Mouse (Mus musculus) lung, adult 2 months (tissue): ENCODE results near the gene Atg2a. TPM values are rescaled to one million over a fixed set of nuclear protein-coding genes. Genes with fewer than 3 reads are reported as not detected.

Experiments
- DNase-seq: peaks from one replicate; pipeline ENCODE4 v3.0.0; 2022
- H3K4me1 ChIP-seq: fragments of 200-500 bp; 2 replicates; pipeline ENCODE4 v1.6.1; 2011; ENCODE audit warnings: low read length; ENCODE audit not compliant: control insufficient read depth, insufficient read depth
- H3K4me3 ChIP-seq: fragments of 200-500 bp; replicated peaks from 2 replicates; pipeline ENCODE3; 2011; ENCODE audit warnings: low read depth, mild to moderate bottlenecking, control low read depth, low read length; ENCODE audit errors: extremely low read depth
- CTCF ChIP-seq: fragments of 200-500 bp; IDR thresholded peaks from 2 replicates; pipeline ENCODE4 v1.5.1; 2011; ENCODE audit warnings: mild to moderate bottlenecking, low read length, control low read depth; ENCODE audit not compliant: insufficient read depth
- POLR2A ChIP-seq: fragments of 200-500 bp; IDR thresholded peaks from 2 replicates; pipeline ENCODE4 v1.6.1; 2011; ENCODE audit warnings: low read depth, mild to moderate bottlenecking, control low read depth, low read length, borderline replicate concordance; ENCODE audit errors: extremely low read depth
- WGBS: fragments of 180-500 bp; shearing (Covaris S2); methylation state at CpG from one replicate; pipeline ENCODE4 v1.1.7; 2018; 5-methylcytosine and 5-hydroxymethylcytosine counted together
- polyA plus RNA-seq: library from polyadenylated mRNA; depleted of rRNA; stranded (reverse); fragments of >200 nt; gene quantifications from 2 replicates; pipeline ENCODE4 v1.2.3, GENCODE M21; 2012

Gene Atg2a
- polyA plus RNA-seq, 1 experiment = 37.0 TPM

DNA sequence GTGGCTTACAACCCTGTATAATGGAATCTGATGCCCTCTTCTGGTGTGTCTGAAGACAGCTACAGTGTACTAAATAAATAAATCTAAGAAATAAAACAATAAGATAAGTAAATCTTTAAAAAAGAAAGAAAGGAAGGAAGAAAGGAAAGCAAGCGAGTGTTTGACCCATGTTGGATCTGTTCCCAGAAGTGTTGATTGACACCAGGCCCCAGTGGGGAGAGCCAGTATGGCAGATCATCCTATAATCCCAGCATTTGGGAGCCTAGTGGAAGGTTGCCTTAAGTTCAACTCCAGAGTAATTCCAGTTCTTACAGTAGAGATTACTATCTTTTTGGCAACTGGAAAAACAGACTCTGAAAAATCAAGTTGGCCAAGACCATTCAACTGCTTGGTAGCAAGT, 4.3 kb downstream of the Atg2a start:
- 48% methylated on average over 1 of the region's 1 CpGs for whole genome bisulfite sequencing
- no peak for DNase-seq
- H3K4me3 ChIP-seq = no peak overlapping the region
- TF ChIP-seq POLR2A = no peak
- no peak for TF ChIP-seq CTCF
- peaks cover 3% of the 10 kb centered on the region; the same call in 1 of the 2 replicates for H3K4me1 ChIP-seq

DNA sequence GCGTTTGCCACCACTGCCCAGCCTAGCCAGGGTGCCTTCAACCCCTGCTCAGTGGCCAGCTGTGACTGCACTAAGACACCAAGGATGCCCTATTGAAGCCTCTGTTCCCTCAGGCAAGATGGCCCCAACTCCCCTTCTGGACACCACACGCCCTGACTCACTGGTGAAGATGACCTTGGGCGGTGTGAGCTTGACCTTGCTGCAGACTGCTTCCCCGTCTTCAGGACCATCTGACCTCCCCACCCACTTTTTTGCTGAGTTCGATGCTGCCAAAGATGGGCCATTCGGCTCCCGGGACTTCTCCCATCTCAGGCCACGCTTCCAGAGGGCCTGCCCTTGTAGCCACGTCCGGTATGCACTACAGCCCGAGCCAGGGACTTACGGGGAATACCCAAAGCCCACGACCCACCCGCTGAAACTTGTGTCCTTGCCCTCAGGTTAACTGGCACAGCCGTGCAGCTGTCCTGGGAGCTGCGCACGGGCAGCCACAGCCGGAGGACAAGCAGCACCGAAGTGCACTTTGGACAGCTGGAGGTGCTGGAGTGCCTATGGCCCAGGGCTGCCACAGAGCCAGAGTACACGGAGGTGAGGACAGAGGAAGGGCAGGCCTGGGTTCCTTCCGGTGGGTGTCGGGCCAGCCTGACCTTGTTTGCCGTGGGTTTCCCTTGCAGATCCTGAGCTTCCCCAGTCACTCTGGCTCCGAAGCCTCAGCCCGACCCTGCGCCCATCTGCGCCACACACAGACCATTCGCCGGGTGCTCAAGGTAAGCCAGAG, 6.2 kb downstream of the Atg2a start:
- no peak for DNase-seq
- Histone ChIP-seq H3K4me3 (no peak overlapping the region), H3K4me1 (no peaks in the 10 kb centered on the region)
- WGBS = 92% methylated on average over 29 of the region's 29 CpGs
- TF ChIP-seq CTCF (no peak), POLR2A (no peak)

DNA sequence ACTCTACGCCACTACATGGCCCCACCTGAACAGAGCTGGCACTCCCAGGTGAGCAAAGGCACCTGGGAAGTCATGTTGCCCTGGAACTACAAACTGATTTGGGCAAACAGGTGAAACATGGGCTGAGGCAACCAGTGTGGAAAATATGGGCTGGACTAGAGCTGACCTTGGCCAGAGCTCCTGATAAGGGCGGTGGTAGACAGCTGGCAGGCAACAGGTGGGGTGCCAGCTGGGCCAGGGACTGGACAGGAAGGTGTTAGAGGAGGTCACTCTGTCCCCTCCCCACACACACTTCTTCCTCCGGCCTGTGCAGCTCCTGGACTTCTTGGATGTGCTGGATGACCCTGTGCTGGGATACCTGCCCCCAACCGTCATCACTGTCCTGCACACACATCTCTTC, 11.6 kb downstream of the Atg2a start:
- TF ChIP-seq POLR2A = no peak
- TF ChIP-seq CTCF = no peak
- H3K4me1 ChIP-seq = no peaks in the 10 kb centered on the region
- 86% methylated on average over 4 of the region's 4 CpGs for WGBS
- no peak for DNase-seq
- no peak overlapping the region for H3K4me3 ChIP-seq

DNA sequence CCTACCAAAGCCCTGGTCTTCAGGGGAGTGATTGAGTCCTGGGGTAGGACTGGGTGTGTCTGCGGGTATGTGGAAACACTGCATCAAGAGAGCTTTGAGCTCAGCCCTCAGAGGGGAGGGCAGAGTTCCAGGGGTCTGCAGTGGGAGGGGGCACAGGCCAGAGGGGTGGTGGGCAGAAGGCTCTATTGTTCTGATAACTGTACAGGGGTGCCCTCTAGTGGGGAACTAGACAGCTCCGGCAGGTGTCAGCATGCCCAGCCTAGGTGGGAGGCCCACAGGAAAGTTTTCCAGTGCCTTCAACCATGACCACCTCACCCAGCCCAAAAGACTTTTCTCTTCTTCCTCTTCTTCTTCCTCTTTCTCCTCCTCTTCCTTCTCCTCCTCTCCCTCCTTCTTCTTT, 19.0 kb downstream of the Atg2a start:
- no peak for TF ChIP-seq POLR2A
- TF ChIP-seq CTCF = peak; percentile 41; the same call in 1 of the 2 replicates
- DNase-seq = no peak
- WGBS = 65% methylated on average over 2 of the region's 2 CpGs

DNA sequence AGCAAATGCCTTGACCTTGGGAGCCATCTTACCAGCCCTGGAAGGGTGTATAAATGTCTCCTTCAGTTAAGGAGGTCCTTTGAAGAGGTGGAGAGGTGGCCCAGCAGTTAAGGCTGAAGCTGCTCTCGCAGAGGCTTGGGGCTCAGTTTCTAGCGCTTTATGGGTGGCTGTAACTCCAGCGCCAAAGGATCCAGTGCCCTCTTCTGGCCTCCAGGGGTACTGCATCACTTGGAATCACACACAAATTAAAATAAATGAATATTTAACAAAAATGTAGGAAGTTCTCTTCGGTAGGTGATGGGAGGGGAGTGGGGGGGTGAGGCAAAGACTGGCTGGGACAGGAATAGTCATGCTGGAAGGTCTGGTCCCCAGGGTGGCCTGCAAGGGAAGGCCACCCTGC, 19.5 kb downstream of the Atg2a start:
- 84% methylated on average over 4 of the region's 4 CpGs for WGBS
- TF ChIP-seq POLR2A (no peak), CTCF (0 out of 2 replicates have a peak, but pooled peaks have one; percentile 21)
- Histone ChIP-seq H3K4me1 (no peaks in the 10 kb centered on the region), H3K4me3 (no peak overlapping the region)
- no peak for DNase-seq

More for the DNA sequence above, 19.0 kb downstream of the Atg2a start:
- Histone ChIP-seq H3K4me3 (no peak overlapping the region), H3K4me1 (no peaks in the 10 kb centered on the region)

DNA sequence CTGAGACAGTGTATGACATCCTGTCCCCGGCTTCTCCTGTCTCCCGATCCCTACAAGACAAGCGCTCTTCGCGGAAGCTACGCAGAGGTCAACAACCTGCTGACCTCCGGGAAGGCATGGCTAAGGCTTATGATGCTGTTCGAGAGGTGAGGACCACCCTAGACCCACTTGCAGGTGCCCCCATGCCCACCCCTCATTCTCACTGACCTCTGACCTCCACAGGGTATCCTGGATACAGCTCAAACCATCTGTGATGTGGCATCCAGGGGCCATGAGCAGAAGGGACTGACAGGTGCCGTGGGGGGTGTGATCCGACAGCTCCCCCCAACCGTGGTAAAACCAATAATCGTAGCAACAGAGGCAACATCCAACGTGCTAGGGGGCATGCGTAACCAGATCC, 19.9 kb downstream of the Atg2a start:
- 93% methylated on average over 14 of the region's 14 CpGs for WGBS
- no peaks in the 10 kb centered on the region for H3K4me1 ChIP-seq
- no peak for DNase-seq
- TF ChIP-seq CTCF = no peak
- TF ChIP-seq POLR2A = no peak
- no peak overlapping the region for H3K4me3 ChIP-seq

DNA sequence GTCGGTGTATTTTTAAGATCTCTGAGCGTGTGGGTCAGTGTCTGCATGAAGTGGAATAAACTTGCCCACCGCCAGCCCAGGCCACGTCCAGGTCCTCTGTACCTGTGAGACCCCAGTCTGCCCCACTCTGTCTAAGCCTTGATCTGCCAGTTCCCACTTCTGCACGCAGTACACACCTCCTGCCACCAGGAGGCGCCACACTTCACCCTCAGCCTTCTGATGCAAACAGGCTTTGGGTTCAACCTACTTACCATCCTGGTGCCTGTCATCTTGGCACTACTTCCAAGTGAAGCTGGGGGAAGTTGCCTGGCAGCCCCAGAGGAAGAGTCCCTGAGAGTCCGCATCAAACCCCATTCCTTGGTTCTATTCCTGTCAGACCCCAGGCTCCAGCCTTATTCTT, 20.8 kb downstream of the Atg2a start:
- TF ChIP-seq CTCF (peak; percentile 98), POLR2A (no peak)
- Histone ChIP-seq H3K4me1 (no peaks in the 10 kb centered on the region), H3K4me3 (no peak overlapping the region)
- DNase-seq = peak; percentile 71
- whole genome bisulfite sequencing = 61% methylated on average over 7 of the region's 7 CpGs

DNA sequence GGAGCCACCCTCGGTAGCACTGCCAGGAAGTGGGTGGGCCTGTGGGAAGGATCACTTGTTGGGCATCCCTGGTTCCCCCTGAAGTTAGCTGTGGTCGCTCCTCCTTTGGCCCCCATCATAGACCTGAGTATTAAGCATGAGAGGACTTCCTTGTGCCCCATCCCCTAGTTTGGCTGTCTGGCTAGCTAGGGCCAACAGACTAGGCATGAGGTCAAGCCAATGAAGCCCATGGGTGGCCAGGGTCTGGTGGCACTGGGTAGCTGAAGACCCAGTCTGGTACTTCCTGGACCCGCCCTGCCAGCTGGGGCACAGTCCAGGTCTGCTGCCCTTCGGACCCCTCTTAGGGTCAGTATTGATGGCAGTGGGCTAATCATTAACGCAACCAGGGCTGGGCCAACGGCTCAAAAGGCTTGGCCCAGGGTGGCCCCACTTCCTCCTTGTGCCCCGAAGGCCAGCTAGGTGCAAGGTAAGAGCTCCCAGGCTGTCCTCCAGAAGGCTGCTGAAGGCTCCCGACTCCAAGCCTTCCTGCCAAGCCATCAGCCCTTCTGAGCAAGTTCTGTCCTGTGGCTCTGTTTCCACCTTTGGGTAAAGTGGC, 21.5 kb downstream of the Atg2a start:
- 0 out of 2 replicates have a peak, but pooled peaks cover 2% of the 10 kb centered on the region for H3K4me1 ChIP-seq
- DNase-seq = no peak
- no peak for TF ChIP-seq POLR2A
- TF ChIP-seq CTCF = no peak
- 67% methylated on average over 8 of the region's 8 CpGs for WGBS
- no peak overlapping the region for H3K4me3 ChIP-seq

DNA sequence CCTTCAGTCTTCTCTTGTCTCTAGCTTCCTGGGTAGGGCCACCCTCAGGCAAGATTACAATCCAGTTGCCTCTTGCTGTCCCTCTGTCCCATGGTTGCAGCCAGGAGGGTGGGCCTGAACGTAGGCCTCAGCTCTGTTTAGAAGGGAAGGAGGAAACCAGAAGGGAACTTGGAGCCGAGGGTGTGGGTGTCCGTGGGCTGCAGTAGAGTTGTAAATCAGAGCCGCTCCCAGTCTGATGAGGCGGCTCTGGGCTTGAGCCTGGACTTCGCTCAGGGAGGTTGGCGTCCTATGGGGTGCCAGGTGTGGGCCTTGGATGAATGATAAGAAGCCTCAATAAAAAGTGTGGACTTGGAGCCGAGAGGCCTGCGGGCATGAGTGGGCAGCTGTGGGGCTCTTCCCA, 22.7 kb downstream of the Atg2a start:
- 0 out of 2 replicates have a peak, but pooled peaks cover 2% of the 10 kb centered on the region for H3K4me1 ChIP-seq
- H3K4me3 ChIP-seq = no peak overlapping the region
- no peak for DNase-seq
- TF ChIP-seq POLR2A = no peak
- no peak for TF ChIP-seq CTCF
- 68% methylated on average over 9 of the region's 9 CpGs for WGBS

DNA sequence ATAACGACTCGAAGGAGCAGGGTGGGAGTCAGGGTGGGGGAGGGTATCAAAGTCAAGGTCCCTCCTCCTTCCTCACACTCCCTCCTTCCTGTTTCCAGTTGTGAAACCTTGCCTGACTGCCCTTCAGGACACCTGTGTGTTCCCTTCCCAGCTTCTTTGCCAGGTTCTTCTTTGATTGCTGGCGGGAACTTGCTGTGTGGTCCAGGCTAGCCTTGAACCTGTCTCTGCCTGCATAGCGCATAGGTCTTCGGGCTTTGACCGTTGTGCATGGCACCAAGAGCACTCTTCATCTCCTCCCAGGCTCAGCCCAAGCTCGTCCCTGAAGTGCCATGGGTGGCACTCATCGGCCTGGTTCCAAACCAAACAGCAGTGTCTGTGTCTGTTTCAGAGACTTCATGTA, 23.5 kb downstream of the Atg2a start:
- Histone ChIP-seq H3K4me3 (no peak overlapping the region), H3K4me1 (0 out of 2 replicates have a peak, but pooled peaks cover 2% of the 10 kb centered on the region)
- TF ChIP-seq POLR2A = no peak
- no peak for TF ChIP-seq CTCF
- 85% methylated on average over 8 of the region's 8 CpGs for WGBS
- DNase-seq = no peak
